Mouse (Mus musculus) T-cell, adult 2 months (primary cell): ENCODE measurements around the gene Olfr54.
"Not testable (repeated sequence)": the region's sequence is repeated elsewhere in the genome, so short reads cannot be mapped to it uniquely, and the experiment has no call there.

Experiments used
- DNase-seq: peaks from one replicate; pipeline ENCODE4 v3.0.0; 2022; ENCODE audit warnings: low spot score

Gene Olfr54

GRCm38 (mm10) chr11:51013936-51014335, at the start of gene Olfr54:
Gene Olfr54, plus strand, starts transcription at chr11:51014236.
- DNase-seq = no peak

- no peak for DNase-seq
Observed at GRCm38 (mm10) chr11:50964886-50965285, 49.1 kb upstream of the Olfr54 start.

GRCm38 (mm10) chr11:50966230-50966629, 47.8 kb upstream of the Olfr54 start, which contains the start of gene Olfr1378:
Gene Olfr1378, plus strand, starts transcription at chr11:50966530.
- no peak for DNase-seq

GRCm38 (mm10) chr11:50977216-50977615, 36.8 kb upstream of the Olfr54 start:
- no peak for DNase-seq

GRCm38 (mm10) chr11:50981667-50982066, 32.4 kb upstream of the Olfr54 start, which contains the start of gene Olfr1377:
Gene Olfr1377, plus strand, starts transcription at chr11:50981967.
- DNase-seq = no peak

- DNase-seq = no peak
Observed at GRCm38 (mm10) chr11:51003296-51003695, 10.7 kb upstream of the Olfr54 start, which contains the start of gene Olfr51. Gene Olfr51, plus strand, starts transcription at chr11:51003596.

GRCm38 (mm10) chr11:51011821-51012220, 2.2 kb upstream of the Olfr54 start:
- no peak for DNase-seq

GRCm38 (mm10) chr11:51016341-51016740, 2.3 kb downstream of the Olfr54 start:
- DNase-seq = no peak

GRCm38 (mm10) chr11:51026811-51027210, 12.8 kb downstream of the Olfr54 start:
- not testable (repeated sequence) for DNase-seq

GRCm38 (mm10) chr11:51029381-51029780, 15.3 kb downstream of the Olfr54 start:
- DNase-seq = not testable (repeated sequence)

- DNase-seq = no peak
Observed at GRCm38 (mm10) chr11:51030225-51030624, 16.2 kb downstream of the Olfr54 start.

GRCm38 (mm10) chr11:51032851-51033250, 18.8 kb downstream of the Olfr54 start:
- no peak for DNase-seq

- not testable (repeated sequence) for DNase-seq
Observed at GRCm38 (mm10) chr11:51034141-51034540, 20.1 kb downstream of the Olfr54 start.

- DNase-seq = no peak
Observed at GRCm38 (mm10) chr11:51035951-51036350, 21.9 kb downstream of the Olfr54 start.

- DNase-seq = not testable (repeated sequence)
Observed at GRCm38 (mm10) chr11:51044776-51045175, 30.7 kb downstream of the Olfr54 start.

- DNase-seq = not testable (repeated sequence)
Observed at GRCm38 (mm10) chr11:51047809-51048208, 33.8 kb downstream of the Olfr54 start, which contains the start of gene Olfr1375. Gene Olfr1375, plus strand, starts transcription at chr11:51048109.

GRCm38 (mm10) chr11:51051678-51052077, 37.6 kb downstream of the Olfr54 start:
- DNase-seq = no peak

GRCm38 (mm10) chr11:51053230-51053629, 39.2 kb downstream of the Olfr54 start:
- DNase-seq = no peak

GRCm38 (mm10) chr11:51059151-51059571, 45.1 kb downstream of the Olfr54 start, which contains the start of gene Zfp354a:
Gene Zfp354a, plus strand, starts transcription at chr11:51059257.
- no peak for DNase-seq

- DNase-seq = no peak
Observed at GRCm38 (mm10) chr11:51059640-51060039, 45.6 kb downstream of the Olfr54 start.

- DNase-seq = no peak
Observed at GRCm38 (mm10) chr11:51060981-51061380, 46.9 kb downstream of the Olfr54 start.

GRCm38 (mm10) chr11:51063276-51063675, 49.2 kb downstream of the Olfr54 start:
- DNase-seq = no peak

GRCm38 (mm10) chr11:51063841-51064240, 49.8 kb downstream of the Olfr54 start:
- no peak for DNase-seq
